Mouse (Mus musculus): ENCODE measurements around the gene Lypd5.
"Not testable (repeated sequence)": the region's sequence is repeated elsewhere in the genome, so short reads cannot be mapped to it uniquely, and the experiment has no call there.

The Lypd5 gene

GRCm38 (mm10) chr7:24382730-24383372 lies 33.9 kb downstream of the Lypd5 start:
- peak in 1 of 2 experiments; percentile 4 for DNase-seq (ENCODE audit: low spot score in 2 of 2)

GRCm38 (mm10) chr7:24384070-24384469 lies 35.1 kb downstream of the Lypd5 start:
- DNase-seq (ENCODE audit: low spot score in 2 of 2) = no peak

GRCm38 (mm10) chr7:24384827-24385226 lies 35.8 kb downstream of the Lypd5 start:
- DNase-seq (ENCODE audit: low spot score in 2 of 2) = peak; percentile 74 to 92

GRCm38 (mm10) chr7:24387059-24387556 lies 38.1 kb downstream of the Lypd5 start:
- DNase-seq (ENCODE audit: low spot score in 2 of 2) = no peak

GRCm38 (mm10) chr7:24389516-24390187 lies 40.7 kb downstream of the Lypd5 start:
- DNase-seq (ENCODE audit: low spot score in 2 of 2) = no peak

GRCm38 (mm10) chr7:24390512-24390911 lies 41.5 kb downstream of the Lypd5 start:
- no peak for DNase-seq (ENCODE audit: low spot score in 2 of 2)

- no peak for DNase-seq (ENCODE audit: low spot score in 2 of 2)
Measured at GRCm38 (mm10) chr7:24391077-24391476, 42.1 kb downstream of the Lypd5 start.

- no peak for DNase-seq (ENCODE audit: low spot score in 2 of 2)
Measured at GRCm38 (mm10) chr7:24391687-24392086, 42.7 kb downstream of the Lypd5 start.

GRCm38 (mm10) chr7:24394054-24394453 lies 45.1 kb downstream of the Lypd5 start:
- no peak for DNase-seq (ENCODE audit: low spot score in 2 of 2)

GRCm38 (mm10) chr7:24394475-24395161 lies 45.6 kb downstream of the Lypd5 start:
- DNase-seq (ENCODE audit: low spot score in 2 of 2) = peak; percentile 56 to 62

GRCm38 (mm10) chr7:24396832-24397231 lies 47.8 kb downstream of the Lypd5 start:
- no peak for DNase-seq (ENCODE audit: low spot score in 2 of 2)

- no peak for DNase-seq (ENCODE audit: low spot score in 2 of 2)
Measured at GRCm38 (mm10) chr7:24398364-24398913, 49.4 kb downstream of the Lypd5 start.

- DNase-seq (ENCODE audit: low spot score in 2 of 2) = peak; percentile 95 to 98
Measured at GRCm38 (mm10) chr7:24399256-24400081, 50.5 kb downstream of the Lypd5 start, which contains the start of gene Smg9. TSS of gene Smg9 (plus strand) at chr7:24399619.

- DNase-seq (ENCODE audit: low spot score in 2 of 2) = no peak
Measured at GRCm38 (mm10) chr7:24400082-24400452, 51.1 kb downstream of the Lypd5 start.

- not testable (repeated sequence) for DNase-seq (ENCODE audit: low spot score in 2 of 2)
Measured at GRCm38 (mm10) chr7:24400489-24400888, 51.5 kb downstream of the Lypd5 start.

GRCm38 (mm10) chr7:24402851-24403250 lies 53.9 kb downstream of the Lypd5 start:
- no peak for DNase-seq (ENCODE audit: low spot score in 2 of 2)
